22 mouse cellular contexts compared by ENCODE assay signal in genomic region chr11:117642181-117642580, GRCm38 (mm10). TPM values are rescaled to one million over a fixed set of nuclear protein-coding genes. Genes with fewer than 3 reads are reported as not detected.
DNase-seq lines count a peak whose midpoint lies in the region; ATAC-seq and TF ChIP-seq lines count a peak whose summit lies in the region.
"Had no signal": no experiment of that assay in that cellular context is flagged by ENCODE, and none has a peak within 500 bp of the region (broad histone marks: within the 10 kb centered on the region; RNA-seq: fewer than 3 reads in every experiment).

No protein-coding gene starts in this region.

- TF ChIP-seq CTCF in gastrocnemius, adult 2 months (IDR thresholded peaks at IDR 0.05) = no peak; the same call in 1 of the 2 replicates
- TF ChIP-seq CTCF in kidney, adult 2 months (conservative IDR thresholded peaks at IDR 0.05; ENCODE audit: insufficient read depth, insufficient read length, low read depth, low read length) = 0 out of 2 replicates have a peak, but pooled peaks have one; percentile 13
- TF ChIP-seq CTCF in lung, postnatal 0 days (IDR thresholded peaks at IDR 0.05) = peak; percentile 50

- no peak overlapping the region for H3K9ac ChIP-seq in lung, postnatal 0 days (replicated peaks; ENCODE audit: low read depth)
- H3K9ac ChIP-seq: embryonic facial prominence, embryonic 15.5 days; hindbrain, embryonic 15.5 days; lung, embryonic 15.5 days; midbrain, embryonic 15.5 days; neural tube, embryonic 15.5 days had no signal

- WGBS in kidney, adult 2 months = 95% methylated on average over 2 of the region's 2 CpGs
- 70% methylated on average over 2 of the region's 2 CpGs for WGBS in lung, postnatal 0 days

- no peak for ATAC-seq in lung, postnatal 0 days
- ATAC-seq: intestine, embryonic 16.5 days; midbrain, embryonic 15.5 days had no signal

- no peaks in the 10 kb centered on the region for H3K27me3 ChIP-seq in kidney, adult 2 months (replicated peaks; ENCODE audit: control insufficient read depth, insufficient read depth, low read length)
- H3K27me3 ChIP-seq in lung, postnatal 0 days (replicated peaks; ENCODE audit: insufficient read depth, low read length) = no peaks in the 10 kb centered on the region
- H3K27me3 ChIP-seq: embryonic facial prominence, embryonic 15.5 days; hindbrain, embryonic 15.5 days; lung, embryonic 15.5 days; midbrain, embryonic 15.5 days; neural tube, embryonic 15.5 days had no signal

- no peak for TF ChIP-seq EP300 in lung, postnatal 0 days (IDR thresholded peaks at IDR 0.05)

- DNase-seq in gastrocnemius, adult 2 months = peak; percentile 48
- DNase-seq in gastrocnemius, postnatal 25 days = no peak
- DNase-seq in kidney, adult 2 months = no peak
- DNase-seq in kidney, postnatal 14 days = no peak
- no peak for DNase-seq in lung, postnatal 0 days (ENCODE audit: low spot score)
- no peak for DNase-seq in lung, postnatal 4 days
- DNase-seq in NIH3T3 (ENCODE audit: low read depth) = peak; percentile 57
- DNase-seq: adrenal gland, adult 2 months; B cell, adult 2 months; cerebellum, adult 9-11 months; kidney, postnatal 25 days; right cerebral cortex, postnatal 25 days; thymus, adult 2 months had no signal

- H3K4me3 ChIP-seq in gastrocnemius, adult 2 months = no peak overlapping the region
- H3K4me3 ChIP-seq in kidney, adult 2 months (ENCODE audit: insufficient read depth, low read depth, low read length) = no peak overlapping the region
- H3K4me3 ChIP-seq in lung, postnatal 0 days (ENCODE audit: low read depth, low read length) = no peak overlapping the region
- H3K4me3 ChIP-seq: embryonic facial prominence, embryonic 15.5 days; heart, embryonic 10.5 days; hindbrain, embryonic 15.5 days; lung, embryonic 15.5 days; megakaryocyte, embryonic 14.5 days; midbrain, embryonic 15.5 days; neural tube, embryonic 15.5 days had no signal

- H3K36me3 ChIP-seq in kidney, adult 2 months (ENCODE audit: control insufficient read depth, insufficient read depth, low read length) = no peaks in the 10 kb centered on the region
- H3K36me3 ChIP-seq in lung, postnatal 0 days (ENCODE audit: insufficient read depth, low read length) = no peaks in the 10 kb centered on the region
- H3K36me3 ChIP-seq: embryonic facial prominence, embryonic 15.5 days; heart, embryonic 10.5 days; hindbrain, embryonic 15.5 days; lung, embryonic 15.5 days; midbrain, embryonic 15.5 days; neural tube, embryonic 15.5 days had no signal

- no peaks in the 10 kb centered on the region for H3K4me1 ChIP-seq in kidney, adult 2 months (ENCODE audit: control insufficient read depth, insufficient read depth, low read length)
- no peaks in the 10 kb centered on the region for H3K4me1 ChIP-seq in lung, postnatal 0 days (ENCODE audit: insufficient read depth, low read depth, low read length)
- H3K4me1 ChIP-seq: embryonic facial prominence, embryonic 15.5 days; lung, embryonic 15.5 days; megakaryocyte, embryonic 14.5 days had no signal

- no peaks in the 10 kb centered on the region for H3K9me3 ChIP-seq in lung, postnatal 0 days (ENCODE audit: low read length)
- H3K9me3 ChIP-seq: embryonic facial prominence, embryonic 15.5 days; heart, embryonic 10.5 days; hindbrain, embryonic 15.5 days; lung, embryonic 15.5 days; midbrain, embryonic 15.5 days; neural tube, embryonic 15.5 days had no signal

- intact Hi-C loops in gastrocnemius, adult 2 months (cut with DNase I) = no loop called here

- no peak overlapping the region for H3K27ac ChIP-seq in gastrocnemius, adult 2 months
- no peak overlapping the region for H3K27ac ChIP-seq in kidney, adult 2 months (ENCODE audit: insufficient read depth, low read depth, low read length)
- no peak overlapping the region for H3K27ac ChIP-seq in lung, postnatal 0 days (ENCODE audit: low read length)
- H3K27ac ChIP-seq: embryonic facial prominence, embryonic 15.5 days; heart, embryonic 10.5 days; hindbrain, embryonic 15.5 days; lung, embryonic 15.5 days; midbrain, embryonic 15.5 days; neural tube, embryonic 15.5 days had no signal

- TF ChIP-seq POLR2A in kidney, adult 2 months (IDR thresholded peaks at IDR 0.05; ENCODE audit: low read depth, low read length) = no peak

- no peak overlapping the region for H3K4me2 ChIP-seq in lung, postnatal 0 days (replicated peaks; ENCODE audit: low read depth, low read length)
- H3K4me2 ChIP-seq: embryonic facial prominence, embryonic 15.5 days; hindbrain, embryonic 15.5 days; liver, embryonic 11.5 days; lung, embryonic 15.5 days; midbrain, embryonic 15.5 days; neural tube, embryonic 15.5 days had no signal

RNA-seq across cellular contexts. Expression of gene Tnrc6c, which starts 11.9 kb away (rescaled TPM):
- total RNA-seq in gastrocnemius, adult 2 months (2021) = 10 to 100 TPM; 18.5 to 24.8 TPM
- total RNA-seq in gastrocnemius, postnatal 25 days (2021) = 10 to 100 TPM; 17.2 to 18.2 TPM
- 14.9 and 16.8 TPM in 2 replicates for polyA plus RNA-seq in kidney, adult 2 months (2012; rRNA removed)
- 8.9 and 9.8 TPM in 2 replicates for polyA plus RNA-seq in lung, postnatal 0 days (2015; fragmentation: Nextera tagmentation; extraction: Ambion mirVana)

Comparison
In these comparisons a context has a peak if more than half of its experiments do, and no peak if none do; other contexts are left out.
1. DNase-seq: peak in gastrocnemius, adult 2 months (single experiment) and NIH3T3 (single experiment); none in gastrocnemius, postnatal 25 days (single experiment), kidney, adult 2 months (single experiment), kidney, postnatal 14 days (single experiment), lung, postnatal 0 days (single experiment) and lung, postnatal 4 days (0 of 2).